Mouse (Mus musculus) brain, embryonic 14.5 days (tissue): Measurements from ENCODE around the gene Atp2c2.

Experiments
- CTCF ChIP-seq: fragments of 200-500 bp; IDR thresholded peaks from 2 replicates; pipeline ENCODE4 v1.5.1; 2012; ENCODE audit warnings: inconsistent platforms, mild to moderate bottlenecking, moderate library complexity, borderline replicate concordance; ENCODE audit not compliant: insufficient read depth, insufficient read length; ENCODE audit errors: extremely low read depth
- POLR2A ChIP-seq: fragments of 200-500 bp; IDR thresholded peaks from 2 replicates; pipeline ENCODE4 v1.6.1; 2012; ENCODE audit warnings: mild to moderate bottlenecking, inconsistent platforms, borderline replicate concordance; ENCODE audit not compliant: poor library complexity, insufficient read depth, insufficient read length, severe bottlenecking; ENCODE audit errors: extremely low read depth

- TF ChIP-seq POLR2A (no peak), CTCF (no peak)
Measured at GRCm38 (mm10) chr8:119713421-119713820, 13.6 kb downstream of the Atp2c2 start.
